Mouse (Mus musculus) E14TG2a.4 (cell line): ENCODE measurements around the gene Med25.
A peak's percentile ranks its signal among the peaks of the same experiment; 100 is the strongest.

Experiments used
- H3K27me3 ChIP-seq: 2 replicates; pipeline ENCODE4 v1.6.1; 2014; ENCODE audit warnings: low read length, control low read depth; ENCODE audit not compliant: insufficient read depth
- H3K36me3 ChIP-seq: 2 replicates; pipeline ENCODE4 v1.6.1; 2014; ENCODE audit warnings: low read length, control low read depth; ENCODE audit not compliant: insufficient read depth
- H3K4me1 ChIP-seq: replicated peaks from 2 replicates; pipeline ENCODE4 v1.6.1; 2014; ENCODE audit warnings: low read depth, low read length, control low read depth
- H3K4me3 ChIP-seq: replicated peaks from 2 replicates; pipeline ENCODE4 v1.5.1; 2014; ENCODE audit warnings: mild to moderate bottlenecking, low read length
- H3K9me3 ChIP-seq: 2 replicates; pipeline ENCODE4 v1.6.1; 2014; ENCODE audit warnings: low read length, control low read depth
- CTCF ChIP-seq: conservative IDR thresholded peaks from 2 replicates; pipeline ENCODE4 v1.5.1; 2014; ENCODE audit warnings: low read length
- NANOG ChIP-seq: IDR thresholded peaks from 2 replicates; pipeline ENCODE4 v1.6.1; 2014; ENCODE audit warnings: borderline replicate concordance, low read length, mixed read lengths
- POU5F1 ChIP-seq: IDR thresholded peaks from 2 replicates; pipeline ENCODE4 v1.6.1; 2014; ENCODE audit warnings: low read length, borderline replicate concordance

Gene Med25

DNA sequence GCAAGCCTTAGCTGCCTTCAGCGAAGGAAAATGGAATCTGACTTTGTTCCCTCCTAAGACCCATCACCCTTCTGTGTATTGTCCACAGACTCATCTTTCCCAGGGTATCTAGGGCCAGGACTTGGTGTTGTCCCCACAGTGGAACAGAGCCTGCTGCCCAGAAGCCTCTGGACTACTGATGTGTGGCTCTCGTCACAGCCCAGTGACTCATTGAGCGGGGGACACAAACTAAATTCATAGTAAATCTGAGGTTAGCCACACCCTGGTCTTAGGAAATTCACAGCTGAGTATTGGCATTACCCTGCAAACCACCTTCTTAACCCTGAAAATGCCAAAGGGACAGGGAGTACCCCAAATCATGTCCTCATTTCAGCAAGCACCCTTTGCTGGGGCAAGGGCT is 65.7 kb downstream of the Med25 start:
- H3K27me3 ChIP-seq, result no peaks in the 10 kb centered on the region
- H3K9me3 ChIP-seq, result no peaks in the 10 kb centered on the region
- peaks cover 97% of the 10 kb centered on the region for H3K4me1 ChIP-seq
- 0 out of 2 replicates have a peak overlapping the region, but pooled peaks have one; percentile 8 for H3K4me3 ChIP-seq
- TF ChIP-seq POU5F1 (no peak), CTCF (no peak), NANOG (no peak)
- peaks cover 90% of the 10 kb centered on the region for H3K36me3 ChIP-seq
